Mouse (Mus musculus): Measurements from ENCODE around the gene Bpifa5.

- TF ChIP-seq GATA1 (IDR thresholded peaks at IDR 0.05; ENCODE audit: low read length): no peak
- no peak for TF ChIP-seq TAL1 (IDR thresholded peaks at IDR 0.05; ENCODE audit: low read length)
These were observed 49.5 kb downstream of the Bpifa5 start for GRCm38 (mm10) chr2:154211881-154212280.
